Mouse (Mus musculus): ENCODE data around the gene Mab21l1.

The Mab21l1 gene

GRCm38 (mm10) chr3:55778764-55779730 is 3.3 kb upstream of the Mab21l1 start:
- DNase-seq (ENCODE audit: low spot score in 2 of 2): no peak

- DNase-seq (ENCODE audit: low spot score in 2 of 2): no peak
Measured at GRCm38 (mm10) chr3:55780120-55781070, 1.9 kb upstream of the Mab21l1 start.

- no peak for DNase-seq (ENCODE audit: low spot score in 2 of 2)
Measured at GRCm38 (mm10) chr3:55781429-55782055, 768 bp upstream of the Mab21l1 start.

- peak in 1 of 2 experiments; percentile 3 for DNase-seq (ENCODE audit: low spot score in 2 of 2)
Measured at GRCm38 (mm10) chr3:55782771-55783170, 461 bp downstream of the Mab21l1 start.

GRCm38 (mm10) chr3:55783171-55784081 is 1.1 kb downstream of the Mab21l1 start:
- peak in 1 of 2 experiments; percentile 1 for DNase-seq (ENCODE audit: low spot score in 2 of 2)

- no peak for DNase-seq (ENCODE audit: low spot score in 2 of 2)
Measured at GRCm38 (mm10) chr3:55784101-55784500, 1.8 kb downstream of the Mab21l1 start.

- DNase-seq (ENCODE audit: low spot score in 2 of 2): no peak
Measured at GRCm38 (mm10) chr3:55785266-55785980, 3.1 kb downstream of the Mab21l1 start.

- no peak for DNase-seq (ENCODE audit: low spot score in 2 of 2)
Measured at GRCm38 (mm10) chr3:55785981-55786725, 3.8 kb downstream of the Mab21l1 start.

- DNase-seq (ENCODE audit: low spot score in 2 of 2): no peak
Measured at GRCm38 (mm10) chr3:55786835-55787486, 4.7 kb downstream of the Mab21l1 start.

- DNase-seq (ENCODE audit: low spot score in 2 of 2): peak; percentile 21 to 37
Measured at GRCm38 (mm10) chr3:55787487-55788213, 5.3 kb downstream of the Mab21l1 start.

GRCm38 (mm10) chr3:55788214-55788586 is 5.9 kb downstream of the Mab21l1 start:
- DNase-seq (ENCODE audit: low spot score in 2 of 2): no peak

GRCm38 (mm10) chr3:55788621-55789201 is 6.4 kb downstream of the Mab21l1 start:
- no peak for DNase-seq (ENCODE audit: low spot score in 2 of 2)

GRCm38 (mm10) chr3:55789856-55790255 is 7.5 kb downstream of the Mab21l1 start:
- DNase-seq (ENCODE audit: low spot score in 2 of 2): no peak

- DNase-seq (ENCODE audit: low spot score in 2 of 2): no peak
Measured at GRCm38 (mm10) chr3:55790609-55791008, 8.3 kb downstream of the Mab21l1 start.

GRCm38 (mm10) chr3:55792251-55792650 is 9.9 kb downstream of the Mab21l1 start:
- DNase-seq (ENCODE audit: low spot score in 2 of 2): no peak

GRCm38 (mm10) chr3:55793842-55794575 is 11.7 kb downstream of the Mab21l1 start:
- DNase-seq (ENCODE audit: low spot score in 2 of 2): peak; percentile 50 to 82

- no peak for DNase-seq (ENCODE audit: low spot score in 2 of 2)
Measured at GRCm38 (mm10) chr3:55794768-55795167, 12.5 kb downstream of the Mab21l1 start.

Data from heart, adult 9 months (tissue).